16 mouse cellular contexts compared by ENCODE assay signal in the genomic region with DNA sequence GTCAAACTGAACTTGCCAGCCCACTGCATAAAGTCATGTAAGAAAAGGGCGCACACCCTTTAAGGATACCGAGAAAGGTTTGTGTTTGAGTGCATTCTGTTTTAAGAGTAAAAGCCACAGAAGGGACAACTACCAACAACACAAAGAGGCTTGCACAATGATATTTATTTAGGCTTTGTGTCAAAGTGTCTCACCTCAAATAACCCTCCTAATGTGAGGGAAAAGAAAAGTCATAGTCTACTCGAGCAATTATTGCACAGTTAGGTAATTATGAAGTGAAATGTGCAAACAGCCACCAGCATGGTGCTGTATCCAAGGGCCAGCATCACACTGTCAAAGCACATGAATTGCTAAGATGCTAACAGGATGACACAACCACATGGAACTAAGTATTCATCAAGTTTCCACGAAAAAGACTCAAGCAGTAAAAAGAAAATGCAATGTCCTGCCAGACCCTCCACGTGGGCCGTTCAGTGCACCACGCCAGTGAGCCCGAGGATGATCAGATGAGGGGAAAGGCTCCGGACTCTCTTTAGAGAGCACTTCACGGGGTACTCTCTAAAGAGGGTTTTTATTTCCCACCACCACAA. TPM values are rescaled to one million over a fixed set of nuclear protein-coding genes. Genes with fewer than 3 reads are reported as not detected.
DNase-seq lines count a peak whose midpoint lies in the region; ATAC-seq and TF ChIP-seq lines count a peak whose summit lies in the region.
"Had no signal": no experiment of that assay in that cellular context is flagged by ENCODE, and none has a peak within 500 bp of the region (broad histone marks: within the 10 kb centered on the region; RNA-seq: fewer than 3 reads in every experiment).

No protein-coding gene starts in this region.

- H3K4me1 ChIP-seq in embryonic facial prominence, embryonic 14.5 days (ENCODE audit: control insufficient read depth, insufficient read depth, low read length), result peaks cover 23% of the 10 kb centered on the region
- H3K4me1 ChIP-seq in embryonic facial prominence, embryonic 10.5 days, result peaks cover 26% of the 10 kb centered on the region

- no peak for ATAC-seq in embryonic facial prominence, embryonic 14.5 days (ENCODE audit: low read depth)
- ATAC-seq in erythroid progenitor cell, adult 5-6 weeks (replicated peaks; ENCODE audit: low FRiP score, poor library complexity, severe bottlenecking), result no peak
- ATAC-seq: midbrain, embryonic 16.5 days had no signal

- WGBS in embryonic facial prominence, embryonic 14.5 days, result 66% methylated on average over 10 of the region's 10 CpGs
- WGBS in embryonic facial prominence, embryonic 10.5 days, result 81% methylated on average over 10 of the region's 10 CpGs

- H3K9me3 ChIP-seq in embryonic facial prominence, embryonic 14.5 days (ENCODE audit: control insufficient read depth, low read length), result peaks cover 5% of the 10 kb centered on the region; the same call in 1 of the 2 replicates
- H3K9me3 ChIP-seq in embryonic facial prominence, embryonic 10.5 days, result no peaks in the 10 kb centered on the region; the same call in 1 of the 2 replicates
- H3K9me3 ChIP-seq: embryonic facial prominence, embryonic 13.5 days; hindbrain, embryonic 15.5 days had no signal

- no peaks in the 10 kb centered on the region for H3K36me3 ChIP-seq in embryonic facial prominence, embryonic 14.5 days (ENCODE audit: control insufficient read depth, insufficient read depth, low read length)
- H3K36me3 ChIP-seq in embryonic facial prominence, embryonic 10.5 days (replicated peaks), result 0 out of 2 replicates have a peak, but pooled peaks cover 3% of the 10 kb centered on the region
- H3K36me3 ChIP-seq: hindbrain, embryonic 15.5 days had no signal

- H3K27ac ChIP-seq in embryonic facial prominence, embryonic 14.5 days (replicated peaks; ENCODE audit: low read depth, low read length), result no peak overlapping the region; the same call in 1 of the 2 replicates
- no peak overlapping the region for H3K27ac ChIP-seq in embryonic facial prominence, embryonic 10.5 days (replicated peaks)
- H3K27ac ChIP-seq in layer of hippocampus, adult 2 months, result peak overlapping the region; percentile 82
- H3K27ac ChIP-seq: hindbrain, embryonic 15.5 days had no signal

- no peak overlapping the region for H3K9ac ChIP-seq in embryonic facial prominence, embryonic 14.5 days (ENCODE audit: low read depth, low read length)
- H3K9ac ChIP-seq: embryonic facial prominence, embryonic 13.5 days; hindbrain, embryonic 15.5 days had no signal

- DNase-seq in embryonic facial prominence, embryonic 14.5 days (ENCODE audit: low spot score), result no peak
- DNase-seq in embryonic facial prominence, embryonic 10.5 days (ENCODE audit: low spot score), result no peak
- no peak for DNase-seq in layer of hippocampus, adult 2 months (ENCODE audit: low spot score in 2 of 2)
- no peak for DNase-seq in layer of hippocampus, postnatal 25 days (ENCODE audit: extremely low spot score in 1 of 2, low spot score in 1 of 2)
- peak; percentile 38 for DNase-seq in NIH3T3 (ENCODE audit: low read depth)
- peak; percentile 70 for DNase-seq in gastrocnemius, postnatal 25 days
- DNase-seq: B cell, adult 2 months; kidney, adult 8-10 months; kidney, postnatal 4 days; left cerebral cortex, postnatal 4 days; right cerebral cortex, postnatal 14 days; thymus, postnatal 36 days had no signal

- no peaks in the 10 kb centered on the region for H3K27me3 ChIP-seq in embryonic facial prominence, embryonic 14.5 days (replicated peaks; ENCODE audit: control insufficient read depth, insufficient read depth, low read length)
- H3K27me3 ChIP-seq in embryonic facial prominence, embryonic 10.5 days (replicated peaks; ENCODE audit: low read depth, poor library complexity, severe bottlenecking), result peaks cover 14% of the 10 kb centered on the region
- H3K27me3 ChIP-seq: embryonic facial prominence, embryonic 13.5 days had no signal

- 0 out of 2 replicates have a peak overlapping the region, but pooled peaks have one; percentile 8 for H3K4me2 ChIP-seq in embryonic facial prominence, embryonic 14.5 days (ENCODE audit: low read depth, low read length)
- H3K4me2 ChIP-seq: hindbrain, embryonic 15.5 days had no signal

- TF ChIP-seq CTCF in layer of hippocampus, adult 2 months (conservative IDR thresholded peaks at IDR 0.05), result no peak

- no peak overlapping the region for H3K4me3 ChIP-seq in embryonic facial prominence, embryonic 14.5 days (ENCODE audit: low read depth, low read length)
- no peak overlapping the region for H3K4me3 ChIP-seq in embryonic facial prominence, embryonic 10.5 days
- H3K4me3 ChIP-seq in layer of hippocampus, adult 2 months, result no peak overlapping the region
- H3K4me3 ChIP-seq: embryonic facial prominence, embryonic 13.5 days; hindbrain, embryonic 15.5 days had no signal

RNA-seq across cellular contexts. Expression of a gene that starts 5.4 kb away (rescaled TPM):
- polyA plus RNA-seq in embryonic facial prominence, embryonic 14.5 days (2014; fragmentation: Nextera tagmentation; extraction: Ambion mirVana), result 35.6 and 36.5 TPM in 2 replicates
- polyA plus RNA-seq in embryonic facial prominence, embryonic 10.5 days (2016; fragmentation: Nextera tagmentation; extraction: Ambion mirVana), result 9.4 and 9.8 TPM in 2 replicates
- 10 to 100 TPM; 19.8 to 21.4 TPM for total RNA-seq in layer of hippocampus, adult 2 months (2021)
- total RNA-seq in layer of hippocampus, postnatal 25 days (2021), result 10 to 100 TPM; 13.3 to 16.3 TPM
- 10 to 100 TPM; 13.6 to 20.1 TPM for total RNA-seq in gastrocnemius, postnatal 25 days (2021)
- 1.8 and 5.4 TPM in 2 replicates for total RNA-seq in erythroid progenitor cell, adult 5-6 weeks (2015; ENCODE audit: low replicate concordance)
- 1.0 and 4.7 TPM in 2 replicates for total RNA-seq in erythroid progenitor cell, adult 5-6 weeks (2017; ENCODE audit: low replicate concordance)

RNA-seq across cellular contexts. Expression of a gene that starts 46.9 kb away (rescaled TPM):
- 4.2 and 5.0 TPM in 2 replicates for polyA plus RNA-seq in embryonic facial prominence, embryonic 14.5 days (2014; fragmentation: Nextera tagmentation; extraction: Ambion mirVana)
- polyA plus RNA-seq in embryonic facial prominence, embryonic 10.5 days (2016; fragmentation: Nextera tagmentation; extraction: Ambion mirVana), result 1.3 and 1.6 TPM in 2 replicates
- total RNA-seq in layer of hippocampus, adult 2 months (2021), result 10 to 100 TPM; 16.2 to 17.3 TPM
- total RNA-seq in layer of hippocampus, postnatal 25 days (2021), result 10 to 100 TPM; 13.8 to 15.9 TPM
- 1 to 10 TPM; 2.3 to 2.4 TPM for total RNA-seq in gastrocnemius, postnatal 25 days (2021)
- not detected in 2 replicates for total RNA-seq in erythroid progenitor cell, adult 5-6 weeks (2015; ENCODE audit: low replicate concordance)
- not detected in 2 replicates for total RNA-seq in erythroid progenitor cell, adult 5-6 weeks (2017; ENCODE audit: low replicate concordance)

Comparison
In these comparisons a context has a peak if more than half of its experiments do, and no peak if none do; other contexts are left out.
1. DNase-seq: peak in NIH3T3 (single experiment) and gastrocnemius, postnatal 25 days (single experiment); none in embryonic facial prominence, embryonic 14.5 days (single experiment), embryonic facial prominence, embryonic 10.5 days (single experiment), layer of hippocampus, adult 2 months (0 of 2) and layer of hippocampus, postnatal 25 days (0 of 2).
2. RNA of a gene that starts 46.9 kb away (total RNA-seq): 16.2 to 17.3 TPM in layer of hippocampus, adult 2 months and 13.8 to 15.9 TPM in layer of hippocampus, postnatal 25 days; 2.3 to 2.4 TPM in gastrocnemius, postnatal 25 days and not detected in erythroid progenitor cell, adult 5-6 weeks; every median in the first group is over 4 times any median in the second.